In the genomic region with DNA sequence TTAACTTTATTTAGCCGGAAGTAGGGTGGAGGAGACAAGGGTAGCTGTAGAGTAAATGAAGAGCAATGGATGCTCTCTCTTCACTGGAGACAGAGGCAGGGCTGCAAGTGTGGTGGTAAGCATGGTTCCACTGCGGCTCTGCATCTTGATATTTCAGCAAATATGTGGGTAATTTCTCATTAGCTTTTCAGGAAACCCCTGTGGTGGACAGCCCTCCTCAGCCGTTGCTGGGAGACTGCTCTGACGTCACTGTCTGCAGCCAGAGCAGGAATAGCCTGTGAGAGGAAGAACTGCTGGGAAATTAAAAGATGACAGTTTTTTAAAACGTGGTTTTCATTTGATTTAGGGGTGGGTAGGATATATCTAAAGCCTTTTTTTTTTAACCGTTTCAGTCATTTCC, we compare ENCODE assay signal across 8 mouse cellular contexts. TPM values are rescaled to one million over a fixed set of nuclear protein-coding genes. Genes with fewer than 3 reads are reported as not detected.
DNase-seq lines count a peak whose midpoint lies in the region; ATAC-seq lines count a peak whose summit lies in the region.

No protein-coding gene starts in this region.

- no peaks in the 10 kb centered on the region for H3K4me1 ChIP-seq in hindbrain, embryonic 11.5 days (replicated peaks; ENCODE audit: control insufficient read depth, insufficient read depth, low read length)

- H3K36me3 ChIP-seq in hindbrain, embryonic 11.5 days (ENCODE audit: control insufficient read depth, insufficient read depth, low read length) = no peaks in the 10 kb centered on the region

- 0 out of 2 replicates have a peak overlapping the region, but pooled peaks have one; percentile 1 for H3K4me2 ChIP-seq in hindbrain, embryonic 11.5 days (replicated peaks; ENCODE audit: low read depth, low read length)

- ATAC-seq in frontal cortex, adult (ENCODE audit: low TSS enrichment) = peak; percentile 66
- peak; percentile 65; the same call in 1 of the 2 replicates for ATAC-seq in hindbrain, embryonic 11.5 days (ENCODE audit: low FRiP score)

- no peaks in the 10 kb centered on the region for H3K9me3 ChIP-seq in hindbrain, embryonic 11.5 days (ENCODE audit: control insufficient read depth, low read length)

- no peaks in the 10 kb centered on the region for H3K27me3 ChIP-seq in hindbrain, embryonic 11.5 days (ENCODE audit: control insufficient read depth, insufficient read depth, low read length)

- H3K4me3 ChIP-seq in hindbrain, embryonic 11.5 days (ENCODE audit: low read depth, low read length) = no peak overlapping the region

- WGBS in hindbrain, embryonic 11.5 days = 29% methylated on average over 6 of the region's 6 CpGs

- peak; percentile 42 to 45 for DNase-seq in adrenal gland, adult 18-20 months (ENCODE audit: low spot score in 2 of 2)
- peak; percentile 69 for DNase-seq in cerebellum, adult 9-11 months
- peak; percentile 65 for DNase-seq in hindbrain, embryonic 11.5 days (ENCODE audit: low spot score)
- DNase-seq in layer of hippocampus, adult 9-11 months = peak; percentile 65
- peak; percentile 51 for DNase-seq in lung, postnatal 14 days
- DNase-seq in retina, postnatal 1 day = peak; percentile 59
- DNase-seq in yolk sac, embryonic 10.5 days (ENCODE audit: low spot score) = no peak

- H3K27ac ChIP-seq in hindbrain, embryonic 11.5 days (ENCODE audit: low read depth, low read length) = no peak overlapping the region

- no peak overlapping the region for H3K9ac ChIP-seq in hindbrain, embryonic 11.5 days (ENCODE audit: low read depth, low read length)

RNA-seq across cellular contexts. Expression of a gene that starts 41.9 kb away (rescaled TPM):
- total RNA-seq in adrenal gland, adult 18-20 months (2021) = 100 to 1,000 TPM; 104 to 117 TPM
- polyA plus RNA-seq in hindbrain, embryonic 11.5 days (2014; fragmentation: Nextera tagmentation; extraction: Ambion mirVana) = 26.2 and 33.0 TPM in 2 replicates

RNA-seq across cellular contexts. Expression of a gene that starts 51.8 kb away (rescaled TPM):
- total RNA-seq in adrenal gland, adult 18-20 months (2021) = not detected
- polyA plus RNA-seq in hindbrain, embryonic 11.5 days (2014; fragmentation: Nextera tagmentation; extraction: Ambion mirVana) = not detected in 2 replicates
